Mouse (Mus musculus) CH12F3 (cell line): Measurements from ENCODE around the gene Mpv17l2.

Experiments used
- in situ Hi-C: fragments of 300-500 bp; cut with MboI; formaldehyde crosslinking; loops from 2 replicates; pipeline ENCODE4 v1.14.3; 2020; ENCODE audit warnings: low sequenced_read_pairs

Gene Mpv17l2

GRCm38 (mm10) chr8:70767503-70767902 is 6.8 kb upstream of the Mpv17l2 start:
- in situ Hi-C loops = no loop called here

GRCm38 (mm10) chr8:70766571-70767440 is 6.1 kb upstream of the Mpv17l2 start:
- in situ Hi-C loops = no loop called here

GRCm38 (mm10) chr8:70765838-70766570 is 5.3 kb upstream of the Mpv17l2 start:
- in situ Hi-C loops = no loop called here

- in situ Hi-C loops = no loop called here
Observed at GRCm38 (mm10) chr8:70765329-70765728, 4.6 kb upstream of the Mpv17l2 start.

- in situ Hi-C loops = no loop called here
Observed at GRCm38 (mm10) chr8:70764676-70765075, 3.9 kb upstream of the Mpv17l2 start.

- in situ Hi-C loops = no loop called here
Observed at GRCm38 (mm10) chr8:70764026-70764425, 3.3 kb upstream of the Mpv17l2 start.

GRCm38 (mm10) chr8:70763354-70763753 is 2.6 kb upstream of the Mpv17l2 start:
- in situ Hi-C loops = no loop called here

- in situ Hi-C loops = no loop called here
Observed at GRCm38 (mm10) chr8:70762118-70762517, 1.4 kb upstream of the Mpv17l2 start.

GRCm38 (mm10) chr8:70760350-70760749 is 396 bp downstream of the Mpv17l2 start:
- in situ Hi-C loops = no loop called here

- in situ Hi-C loops = no loop called here
Observed at GRCm38 (mm10) chr8:70758616-70759561, 1.9 kb downstream of the Mpv17l2 start.

- in situ Hi-C loops = no loop called here
Observed at GRCm38 (mm10) chr8:70758308-70758615, 2.5 kb downstream of the Mpv17l2 start.

GRCm38 (mm10) chr8:70757523-70758307 is 3.0 kb downstream of the Mpv17l2 start:
- in situ Hi-C loops = no loop called here

- in situ Hi-C loops = no loop called here
Observed at GRCm38 (mm10) chr8:70756476-70757040, 4.2 kb downstream of the Mpv17l2 start.

GRCm38 (mm10) chr8:70755661-70756475 is 4.9 kb downstream of the Mpv17l2 start:
- in situ Hi-C loops = no loop called here

- in situ Hi-C loops = no loop called here
Observed at GRCm38 (mm10) chr8:70754871-70755660, 5.7 kb downstream of the Mpv17l2 start.

- in situ Hi-C loops = no loop called here
Observed at GRCm38 (mm10) chr8:70754043-70754870, 6.5 kb downstream of the Mpv17l2 start, which contains the start of gene Rab3a. Gene Rab3a (plus strand): TSS chr8:70754679.

GRCm38 (mm10) chr8:70753151-70753550 is 7.6 kb downstream of the Mpv17l2 start:
- in situ Hi-C loops = no loop called here
